ENCODE assay signal across 8 mouse cellular contexts in the genomic region with DNA sequence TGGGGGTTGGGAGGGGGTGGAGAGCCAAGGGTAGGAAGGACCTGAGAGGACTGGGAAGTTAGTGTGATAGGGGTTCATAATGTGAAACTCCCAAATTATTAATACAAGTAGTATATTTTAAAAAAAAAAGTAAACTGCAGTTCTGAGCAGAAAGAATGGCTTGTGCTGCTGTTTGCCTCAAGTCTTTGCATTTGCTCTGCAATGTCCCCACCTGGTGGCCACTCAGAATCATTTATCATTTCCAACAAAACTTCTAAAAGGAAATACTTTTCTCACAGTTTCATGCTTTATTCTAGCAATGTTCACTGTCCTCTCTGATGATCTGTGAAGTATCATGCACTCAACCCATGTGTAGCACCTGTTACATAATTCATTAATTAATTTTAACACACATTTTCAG.
DNase-seq lines count a peak whose midpoint lies in the region; ATAC-seq and TF ChIP-seq lines count a peak whose summit lies in the region.

No protein-coding gene starts in this region.

- H3K36me3 ChIP-seq in forebrain, embryonic 14.5 days (ENCODE audit: control insufficient read depth, insufficient read depth, low read length): no peaks in the 10 kb centered on the region
- no peaks in the 10 kb centered on the region for H3K36me3 ChIP-seq in forebrain, embryonic 11.5 days (ENCODE audit: control insufficient read depth, insufficient read depth, low read length)
- H3K36me3 ChIP-seq in liver, adult 2 months (ENCODE audit: control insufficient read depth, insufficient read depth, low read length): no peaks in the 10 kb centered on the region
- H3K36me3 ChIP-seq in liver, embryonic 11.5 days (ENCODE audit: control insufficient read depth, insufficient read depth, low read length): no peaks in the 10 kb centered on the region
- no peaks in the 10 kb centered on the region for H3K36me3 ChIP-seq in forebrain, embryonic 13.5 days (ENCODE audit: poor library complexity, severe bottlenecking)

- no peak overlapping the region for H3K9ac ChIP-seq in forebrain, embryonic 14.5 days (ENCODE audit: low read length)
- H3K9ac ChIP-seq in forebrain, embryonic 11.5 days (ENCODE audit: low read length): no peak overlapping the region
- no peak overlapping the region for H3K9ac ChIP-seq in liver, adult 2 months (ENCODE audit: low read depth, low read length)
- H3K9ac ChIP-seq in liver, embryonic 11.5 days (ENCODE audit: low read depth, low read length): no peak overlapping the region
- H3K9ac ChIP-seq in forebrain, embryonic 13.5 days: no peak overlapping the region

- no peak overlapping the region for H3K4me3 ChIP-seq in forebrain, embryonic 14.5 days (ENCODE audit: low read depth, low read length)
- H3K4me3 ChIP-seq in forebrain, embryonic 11.5 days (ENCODE audit: low read depth, low read length): no peak overlapping the region
- no peak overlapping the region for H3K4me3 ChIP-seq in liver, adult 2 months (ENCODE audit: insufficient read depth, low read depth, low read length)
- H3K4me3 ChIP-seq in liver, embryonic 11.5 days (ENCODE audit: low read depth, low read length): no peak overlapping the region
- no peak overlapping the region for H3K4me3 ChIP-seq in forebrain, embryonic 13.5 days

- no peak for TF ChIP-seq POLR2A in liver, adult 2 months (IDR thresholded peaks at IDR 0.05; ENCODE audit: extremely low read depth, insufficient read depth, low read length)

- no peak overlapping the region for H3K4me2 ChIP-seq in forebrain, embryonic 14.5 days (ENCODE audit: low read length)
- no peak overlapping the region for H3K4me2 ChIP-seq in forebrain, embryonic 11.5 days (ENCODE audit: low read depth, low read length, severe bottlenecking)
- H3K4me2 ChIP-seq in liver, embryonic 11.5 days: no peak overlapping the region
- H3K4me2 ChIP-seq in forebrain, embryonic 13.5 days: no peak overlapping the region

- no peaks in the 10 kb centered on the region for H3K79me2 ChIP-seq in liver, adult 2 months (ENCODE audit: control insufficient read depth, insufficient read depth, low read length)

- no peaks in the 10 kb centered on the region for H3K27me3 ChIP-seq in forebrain, embryonic 14.5 days (replicated peaks; ENCODE audit: control insufficient read depth, insufficient read depth, low read length)
- H3K27me3 ChIP-seq in forebrain, embryonic 11.5 days (ENCODE audit: control insufficient read depth, insufficient read depth, low read length): no peaks in the 10 kb centered on the region
- no peaks in the 10 kb centered on the region for H3K27me3 ChIP-seq in liver, adult 2 months (ENCODE audit: control insufficient read depth, insufficient read depth, low read length)
- no peaks in the 10 kb centered on the region for H3K27me3 ChIP-seq in liver, embryonic 11.5 days (replicated peaks; ENCODE audit: control insufficient read depth, insufficient read depth, low read length)
- H3K27me3 ChIP-seq in forebrain, embryonic 13.5 days: no peaks in the 10 kb centered on the region

- no peaks in the 10 kb centered on the region for H3K4me1 ChIP-seq in forebrain, embryonic 14.5 days (ENCODE audit: control insufficient read depth, insufficient read depth, low read length)
- no peaks in the 10 kb centered on the region for H3K4me1 ChIP-seq in forebrain, embryonic 11.5 days (replicated peaks; ENCODE audit: control insufficient read depth, insufficient read depth, low read length)
- H3K4me1 ChIP-seq in liver, adult 2 months (ENCODE audit: control insufficient read depth, insufficient read depth, low read length): no peaks in the 10 kb centered on the region
- no peaks in the 10 kb centered on the region for H3K4me1 ChIP-seq in liver, embryonic 11.5 days (replicated peaks; ENCODE audit: control insufficient read depth, insufficient read depth, low read length)
- H3K4me1 ChIP-seq in forebrain, embryonic 13.5 days: no peaks in the 10 kb centered on the region

- peak; percentile 48 for DNase-seq in forebrain, embryonic 14.5 days (ENCODE audit: low spot score)
- no peak for DNase-seq in forebrain, embryonic 11.5 days (ENCODE audit: low spot score)
- DNase-seq in liver, adult 2 months (ENCODE audit: extremely low read depth, low read depth, low spot score): peak; percentile 0
- no peak for DNase-seq in liver, embryonic 11.5 days (ENCODE audit: low spot score)
- DNase-seq in ZHBTc4 (ENCODE audit: low read depth, low spot score): peak; percentile 11
- peak; percentile 32 for DNase-seq in retina, embryonic 14.5 days (ENCODE audit: low spot score)
- DNase-seq in ovary, postnatal 10 days (ENCODE audit: low spot score): no peak

- no peak for ATAC-seq in forebrain, embryonic 14.5 days
- ATAC-seq in forebrain, embryonic 11.5 days (replicated peaks; ENCODE audit: low FRiP score): no peak
- no peak for ATAC-seq in liver, embryonic 11.5 days (replicated peaks; ENCODE audit: low FRiP score)
- no peak for ATAC-seq in forebrain, embryonic 13.5 days

- no peak for TF ChIP-seq CTCF in liver, adult 2 months (IDR thresholded peaks at IDR 0.05; ENCODE audit: low read depth, low read length)

- H3K9me3 ChIP-seq in forebrain, embryonic 14.5 days (replicated peaks; ENCODE audit: control insufficient read depth, low read length): no peaks in the 10 kb centered on the region
- H3K9me3 ChIP-seq in forebrain, embryonic 11.5 days (ENCODE audit: control insufficient read depth, low read length): no peaks in the 10 kb centered on the region
- H3K9me3 ChIP-seq in liver, embryonic 11.5 days (ENCODE audit: control insufficient read depth, low read length): no peaks in the 10 kb centered on the region
- H3K9me3 ChIP-seq in forebrain, embryonic 13.5 days (replicated peaks): no peaks in the 10 kb centered on the region

- H3K27ac ChIP-seq in forebrain, embryonic 14.5 days (ENCODE audit: low read depth, low read length): no peak overlapping the region
- H3K27ac ChIP-seq in forebrain, embryonic 11.5 days (ENCODE audit: low read depth, low read length): no peak overlapping the region
- H3K27ac ChIP-seq in liver, adult 2 months (replicated peaks; ENCODE audit: insufficient read depth, low read depth, low read length): no peak overlapping the region
- no peak overlapping the region for H3K27ac ChIP-seq in liver, embryonic 11.5 days (ENCODE audit: low read depth, low read length)
- H3K27ac ChIP-seq in forebrain, embryonic 13.5 days: no peak overlapping the region

Comparison
In these comparisons a context has a peak if more than half of its experiments do, and no peak if none do; other contexts are left out.
1. DNase-seq: peak in forebrain, embryonic 14.5 days (single experiment), liver, adult 2 months (single experiment), ZHBTc4 (single experiment) and retina, embryonic 14.5 days (single experiment); none in forebrain, embryonic 11.5 days (single experiment), liver, embryonic 11.5 days (single experiment) and ovary, postnatal 10 days (single experiment).